Mouse (Mus musculus): ENCODE results near the gene Cpne2. TPM values are rescaled to one million over a fixed set of nuclear protein-coding genes. Genes with fewer than 3 reads are reported as not detected.

The Cpne2 gene
- polyA plus RNA-seq, 1 experiment from 2014 or later, result 11.2 TPM

DNA sequence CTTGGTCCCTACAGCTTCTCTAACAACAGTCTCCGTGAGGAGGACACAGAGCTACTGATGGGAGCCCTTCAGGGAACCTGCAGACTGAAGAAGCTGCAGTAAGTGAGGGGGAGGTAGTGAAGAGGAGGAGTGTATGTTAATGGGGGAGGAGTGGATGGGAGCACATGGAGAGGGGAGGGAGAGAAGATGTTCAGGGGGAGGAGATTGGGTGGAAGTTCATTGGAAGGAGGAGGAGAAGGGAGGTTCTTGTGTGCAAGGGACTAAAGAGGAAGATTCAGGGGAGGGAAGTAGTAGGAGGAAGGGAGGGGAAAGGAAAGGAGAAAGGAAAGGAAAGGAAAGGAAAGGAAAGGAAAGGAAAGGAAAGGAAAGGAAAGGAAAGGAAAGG is 16.6 kb upstream of the Cpne2 start:
- Histone ChIP-seq H3K4me1 (ENCODE audit: control insufficient read depth, insufficient read depth, low read length) (no peaks in the 10 kb centered on the region), H3K9me3 (ENCODE audit: control insufficient read depth, low read length) (no peaks in the 10 kb centered on the region), H3K36me3 (ENCODE audit: control insufficient read depth, insufficient read depth, low read length) (no peaks in the 10 kb centered on the region), H3K9ac (ENCODE audit: low read length) (no peak overlapping the region), H3K27me3 (ENCODE audit: control insufficient read depth, insufficient read depth, low read length) (no peaks in the 10 kb centered on the region), H3K27ac (ENCODE audit: low read depth, low read length) (no peak overlapping the region), H3K4me3 (ENCODE audit: low read depth, low read length) (no peak overlapping the region), H3K4me2 (ENCODE audit: low read depth) (no peak overlapping the region)
- DNase-seq (ENCODE audit: low spot score), result no peak
- 12% methylated on average over 1 of the region's 1 CpGs for WGBS
- ATAC-seq (ENCODE audit: insufficient read depth, low FRiP score, low TSS enrichment), result no peak

DNA sequence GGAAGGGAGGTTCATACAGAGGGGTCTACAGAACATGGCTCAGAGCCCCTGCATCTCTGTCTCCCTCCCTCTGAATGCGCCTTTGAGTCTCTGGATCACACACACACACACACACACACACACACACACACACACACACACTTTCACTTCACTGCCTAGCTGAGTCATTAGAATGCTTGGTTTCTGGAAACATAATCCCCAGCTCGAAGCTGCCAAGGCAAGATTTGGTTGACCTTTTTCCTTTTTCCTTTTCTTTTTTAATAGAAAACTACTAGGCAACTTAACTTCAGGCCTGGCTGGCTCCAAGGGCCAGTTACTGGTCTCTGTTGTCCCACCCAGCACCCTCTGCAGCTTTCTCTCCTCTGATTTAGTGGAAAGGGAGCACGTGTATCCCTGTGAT is 16.0 kb upstream of the Cpne2 start:
- Histone ChIP-seq H3K27me3 (ENCODE audit: control insufficient read depth, insufficient read depth, low read length) (no peaks in the 10 kb centered on the region), H3K4me1 (ENCODE audit: control insufficient read depth, insufficient read depth, low read length) (no peaks in the 10 kb centered on the region), H3K36me3 (ENCODE audit: control insufficient read depth, insufficient read depth, low read length) (no peaks in the 10 kb centered on the region), H3K4me3 (ENCODE audit: low read depth, low read length) (no peak overlapping the region), H3K9ac (ENCODE audit: low read length) (no peak overlapping the region), H3K27ac (ENCODE audit: low read depth, low read length) (no peak overlapping the region), H3K4me2 (ENCODE audit: low read depth) (no peak overlapping the region), H3K9me3 (ENCODE audit: control insufficient read depth, low read length) (no peaks in the 10 kb centered on the region)
- no peak for ATAC-seq (ENCODE audit: insufficient read depth, low FRiP score, low TSS enrichment)
- 67% methylated on average over 3 of the region's 3 CpGs for WGBS
- no peak for DNase-seq (ENCODE audit: low spot score)

GRCm38 (mm10) chr8:94518331-94518730 is 14.5 kb upstream of the Cpne2 start:
- H3K4me3 ChIP-seq (ENCODE audit: low read depth, low read length), result no peak overlapping the region
- no peaks in the 10 kb centered on the region for H3K36me3 ChIP-seq (ENCODE audit: control insufficient read depth, insufficient read depth, low read length)
- H3K9ac ChIP-seq (ENCODE audit: low read length), result no peak overlapping the region
- H3K27ac ChIP-seq (ENCODE audit: low read depth, low read length), result no peak overlapping the region
- no peaks in the 10 kb centered on the region for H3K4me1 ChIP-seq (ENCODE audit: control insufficient read depth, insufficient read depth, low read length)
- no peaks in the 10 kb centered on the region for H3K27me3 ChIP-seq (ENCODE audit: control insufficient read depth, insufficient read depth, low read length)
- no peak for ATAC-seq (ENCODE audit: insufficient read depth, low FRiP score, low TSS enrichment)
- H3K4me2 ChIP-seq (ENCODE audit: low read depth), result no peak overlapping the region
- no peaks in the 10 kb centered on the region for H3K9me3 ChIP-seq (ENCODE audit: control insufficient read depth, low read length)
- DNase-seq (ENCODE audit: low spot score), result no peak
- 83% methylated on average over 10 of the region's 10 CpGs for WGBS

DNA sequence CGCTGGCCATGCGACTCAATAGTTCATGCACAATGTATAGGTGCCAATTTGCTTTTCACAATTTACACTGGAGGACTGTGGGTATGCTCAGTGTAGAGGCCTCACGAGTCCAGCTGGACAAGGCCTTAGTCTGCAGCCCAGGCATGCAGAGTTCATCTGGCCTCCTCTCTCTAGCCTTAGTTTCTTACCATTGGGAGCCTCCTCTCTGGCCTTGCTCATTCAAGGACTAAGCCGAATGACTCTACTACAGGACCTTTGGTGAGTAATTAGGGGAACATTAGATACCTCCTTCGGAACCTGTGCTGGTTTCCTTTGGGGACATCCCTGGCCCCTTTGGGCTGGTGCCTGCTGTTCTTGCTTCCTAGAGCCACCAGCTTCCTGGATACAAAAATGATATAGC is 13.8 kb upstream of the Cpne2 start:
- Histone ChIP-seq H3K4me1 (ENCODE audit: control insufficient read depth, insufficient read depth, low read length) (no peaks in the 10 kb centered on the region), H3K36me3 (ENCODE audit: control insufficient read depth, insufficient read depth, low read length) (no peaks in the 10 kb centered on the region), H3K4me3 (ENCODE audit: low read depth, low read length) (no peak overlapping the region), H3K9ac (ENCODE audit: low read length) (no peak overlapping the region), H3K4me2 (ENCODE audit: low read depth) (no peak overlapping the region), H3K9me3 (ENCODE audit: control insufficient read depth, low read length) (no peaks in the 10 kb centered on the region), H3K27ac (ENCODE audit: low read depth, low read length) (no peak overlapping the region), H3K27me3 (ENCODE audit: control insufficient read depth, insufficient read depth, low read length) (no peaks in the 10 kb centered on the region)
- DNase-seq (ENCODE audit: low spot score) (no peak), ATAC-seq (ENCODE audit: insufficient read depth, low FRiP score, low TSS enrichment) (no peak)
- 91% methylated on average over 5 of the region's 5 CpGs for WGBS

DNA sequence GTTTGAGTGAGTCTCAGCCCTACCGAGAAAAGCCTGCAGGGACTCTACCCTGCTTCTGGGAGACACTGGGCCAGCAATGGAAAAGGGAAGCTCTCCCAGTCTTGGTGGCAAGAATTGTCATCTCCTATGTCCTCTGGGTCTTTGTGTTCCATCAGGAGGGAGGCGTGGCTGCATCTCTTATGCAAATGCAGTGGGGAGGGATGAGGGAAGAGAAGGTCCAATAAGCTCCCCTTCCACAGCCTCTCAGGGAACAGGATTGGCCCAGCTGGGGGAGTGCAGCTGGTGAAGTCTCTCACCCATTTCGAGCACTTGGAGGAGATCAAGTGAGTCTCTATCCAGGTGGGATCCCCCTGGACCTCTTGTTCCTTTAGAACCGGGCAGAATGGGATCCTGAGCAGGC is 11.3 kb upstream of the Cpne2 start:
- Histone ChIP-seq H3K4me3 (ENCODE audit: low read depth, low read length) (no peak overlapping the region), H3K4me2 (ENCODE audit: low read depth) (no peak overlapping the region), H3K27ac (ENCODE audit: low read depth, low read length) (no peak overlapping the region), H3K27me3 (ENCODE audit: control insufficient read depth, insufficient read depth, low read length) (no peaks in the 10 kb centered on the region), H3K9me3 (ENCODE audit: control insufficient read depth, low read length) (no peaks in the 10 kb centered on the region), H3K9ac (ENCODE audit: low read length) (no peak overlapping the region), H3K4me1 (ENCODE audit: control insufficient read depth, insufficient read depth, low read length) (no peaks in the 10 kb centered on the region), H3K36me3 (ENCODE audit: control insufficient read depth, insufficient read depth, low read length) (no peaks in the 10 kb centered on the region)
- ATAC-seq (ENCODE audit: insufficient read depth, low FRiP score, low TSS enrichment) (no peak), DNase-seq (ENCODE audit: low spot score) (no peak)
- WGBS, result 43% methylated on average over 4 of the region's 4 CpGs

- Histone ChIP-seq H3K9ac (ENCODE audit: low read length) (no peak overlapping the region), H3K4me2 (ENCODE audit: low read depth) (no peak overlapping the region), H3K4me3 (ENCODE audit: low read depth, low read length) (no peak overlapping the region), H3K4me1 (ENCODE audit: control insufficient read depth, insufficient read depth, low read length) (no peaks in the 10 kb centered on the region), H3K27me3 (ENCODE audit: control insufficient read depth, insufficient read depth, low read length) (no peaks in the 10 kb centered on the region), H3K36me3 (ENCODE audit: control insufficient read depth, insufficient read depth, low read length) (no peaks in the 10 kb centered on the region), H3K9me3 (ENCODE audit: control insufficient read depth, low read length) (no peaks in the 10 kb centered on the region), H3K27ac (ENCODE audit: low read depth, low read length) (no peak overlapping the region)
- DNase-seq (ENCODE audit: low spot score) (no peak), ATAC-seq (ENCODE audit: insufficient read depth, low FRiP score, low TSS enrichment) (no peak)
- 76% methylated on average over 3 of the region's 3 CpGs for WGBS
Measured at GRCm38 (mm10) chr8:94522482-94522881, 10.3 kb upstream of the Cpne2 start.

DNA sequence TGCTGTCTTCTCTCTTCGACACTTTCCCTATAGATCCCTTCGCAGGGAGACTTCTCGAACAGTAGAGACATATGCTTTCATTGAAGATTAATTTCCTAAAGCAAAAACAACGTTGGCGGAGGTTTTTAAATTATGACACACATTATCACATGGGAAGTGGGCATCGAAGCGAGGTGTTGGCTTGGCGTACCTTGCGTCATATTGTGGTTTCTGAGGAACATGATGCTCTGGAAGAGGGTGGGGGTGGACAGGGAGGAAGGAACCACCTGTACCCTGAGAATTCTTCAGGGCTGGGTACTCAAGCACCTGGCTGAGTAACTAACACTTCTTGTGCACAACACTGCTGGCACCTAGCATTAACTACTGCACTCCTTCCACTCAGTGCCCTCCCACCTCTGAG is 8.2 kb upstream of the Cpne2 start:
- Histone ChIP-seq H3K27me3 (ENCODE audit: control insufficient read depth, insufficient read depth, low read length) (no peaks in the 10 kb centered on the region), H3K4me2 (ENCODE audit: low read depth) (no peak overlapping the region)
- WGBS, result 92% methylated on average over 9 of the region's 9 CpGs

DNA sequence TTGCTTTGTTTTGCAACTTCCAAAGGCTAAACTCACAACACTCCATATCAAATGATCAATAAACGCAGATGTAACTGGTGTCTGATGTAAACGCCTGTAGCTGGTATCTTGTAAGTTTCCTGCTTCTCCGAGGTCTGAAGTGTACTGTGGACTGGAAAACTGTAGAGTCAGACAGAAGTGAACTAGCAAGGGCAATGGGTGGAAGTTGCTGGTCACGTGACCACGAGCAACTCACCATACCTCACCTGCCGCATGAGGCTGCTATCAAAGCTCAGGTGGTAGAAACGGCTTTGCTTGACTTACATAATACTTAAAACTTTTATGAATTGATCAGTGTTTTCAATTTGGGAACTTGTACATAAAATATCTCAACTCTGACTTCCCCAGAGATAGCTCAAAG is 5.6 kb upstream of the Cpne2 start:
- no peak for ATAC-seq (ENCODE audit: insufficient read depth, low FRiP score, low TSS enrichment)
- H3K9ac ChIP-seq (ENCODE audit: low read length), result no peak overlapping the region
- H3K4me1 ChIP-seq (ENCODE audit: control insufficient read depth, insufficient read depth, low read length), result no peaks in the 10 kb centered on the region
- H3K27me3 ChIP-seq (ENCODE audit: control insufficient read depth, insufficient read depth, low read length), result peaks cover 5% of the 10 kb centered on the region
- no peak overlapping the region for H3K4me2 ChIP-seq (ENCODE audit: low read depth)
- no peaks in the 10 kb centered on the region for H3K9me3 ChIP-seq (ENCODE audit: control insufficient read depth, low read length)
- 82% methylated on average over 7 of the region's 7 CpGs for WGBS
- no peak overlapping the region for H3K27ac ChIP-seq (ENCODE audit: low read depth, low read length)
- H3K4me3 ChIP-seq (ENCODE audit: low read depth, low read length), result no peak overlapping the region
- no peaks in the 10 kb centered on the region for H3K36me3 ChIP-seq (ENCODE audit: control insufficient read depth, insufficient read depth, low read length)
- no peak for DNase-seq (ENCODE audit: low spot score)

More for the DNA sequence above, 8.2 kb upstream of the Cpne2 start:
- ATAC-seq (ENCODE audit: insufficient read depth, low FRiP score, low TSS enrichment), result no peak
- no peak overlapping the region for H3K4me3 ChIP-seq (ENCODE audit: low read depth, low read length)
- no peaks in the 10 kb centered on the region for H3K9me3 ChIP-seq (ENCODE audit: control insufficient read depth, low read length)
- no peak overlapping the region for H3K9ac ChIP-seq (ENCODE audit: low read length)
- DNase-seq (ENCODE audit: low spot score), result no peak
- H3K27ac ChIP-seq (ENCODE audit: low read depth, low read length), result no peak overlapping the region
- no peaks in the 10 kb centered on the region for H3K36me3 ChIP-seq (ENCODE audit: control insufficient read depth, insufficient read depth, low read length)
- H3K4me1 ChIP-seq (ENCODE audit: control insufficient read depth, insufficient read depth, low read length), result no peaks in the 10 kb centered on the region

- H3K27me3 ChIP-seq (ENCODE audit: control insufficient read depth, insufficient read depth, low read length), result peaks cover 13% of the 10 kb centered on the region
- no peak overlapping the region for H3K27ac ChIP-seq (ENCODE audit: low read depth, low read length)
- no peak overlapping the region for H3K4me2 ChIP-seq (ENCODE audit: low read depth)
- no peaks in the 10 kb centered on the region for H3K36me3 ChIP-seq (ENCODE audit: control insufficient read depth, insufficient read depth, low read length)
- no peaks in the 10 kb centered on the region; the same call in 1 of the 2 replicates for H3K4me1 ChIP-seq (ENCODE audit: control insufficient read depth, insufficient read depth, low read length)
- H3K4me3 ChIP-seq (ENCODE audit: low read depth, low read length), result no peak overlapping the region
- 42% methylated on average over 4 of the region's 4 CpGs for WGBS
- DNase-seq (ENCODE audit: low spot score) (peak; percentile 39), ATAC-seq (ENCODE audit: insufficient read depth, low FRiP score, low TSS enrichment) (no peak)
- no peak overlapping the region for H3K9ac ChIP-seq (ENCODE audit: low read length)
- H3K9me3 ChIP-seq (ENCODE audit: control insufficient read depth, low read length), result no peaks in the 10 kb centered on the region
Measured at GRCm38 (mm10) chr8:94528245-94528644, 4.5 kb upstream of the Cpne2 start.

Measured in neural tube, embryonic 11.5 days (tissue).